Mouse (Mus musculus) liver, embryonic 15.5 days (tissue): ENCODE measurements around the gene Ankrd9. TPM values are rescaled to one million over a fixed set of nuclear protein-coding genes. Genes with fewer than 3 reads are reported as not detected.

Experiments
- ATAC-seq: fragments of 200-750 bp; cut with Nextera tagmentation; 2 replicates; pipeline ENCODE4 v1.8.0; 2017; ENCODE audit warnings: moderate number of reproducible peaks, mild to moderate bottlenecking, moderate library complexity; ENCODE audit not compliant: insufficient read depth
- H3K27ac ChIP-seq: fragments of 300-500 bp; sonication (generic); replicated peaks from 2 replicates; pipeline ENCODE4 v1.5.1; 2015; ENCODE audit warnings: mild to moderate bottlenecking, inconsistent platforms
- H3K27me3 ChIP-seq: fragments of 300-500 bp; sonication (generic); 2 replicates; pipeline ENCODE4 v1.6.1; 2015; ENCODE audit warnings: mild to moderate bottlenecking, inconsistent platforms
- H3K36me3 ChIP-seq: fragments of 300-500 bp; sonication (generic); replicated peaks from 2 replicates; pipeline ENCODE4 v1.6.1; 2015; ENCODE audit warnings: moderate library complexity, mild to moderate bottlenecking, inconsistent platforms
- H3K4me1 ChIP-seq: fragments of 300-500 bp; sonication (generic); replicated peaks from 2 replicates; pipeline ENCODE4 v1.6.1; 2015; ENCODE audit warnings: inconsistent platforms
- H3K4me2 ChIP-seq: fragments of 300-500 bp; sonication (generic); 2 replicates; pipeline ENCODE4 v1.6.1; 2015; ENCODE audit warnings: moderate library complexity, mild to moderate bottlenecking, inconsistent platforms
- H3K4me3 ChIP-seq: fragments of 300-500 bp; sonication (generic); replicated peaks from 2 replicates; pipeline ENCODE4 v1.5.1; 2015; ENCODE audit warnings: mild to moderate bottlenecking, inconsistent platforms
- H3K9ac ChIP-seq: fragments of 300-500 bp; sonication (generic); 2 replicates; pipeline ENCODE4 v1.6.1; 2015; ENCODE audit warnings: moderate library complexity, mild to moderate bottlenecking, inconsistent platforms
- H3K9me3 ChIP-seq: fragments of 300-500 bp; sonication (generic); replicated peaks from 2 replicates; pipeline ENCODE4 v1.6.1; 2016; ENCODE audit warnings: inconsistent platforms
- WGBS: fragments of 180-500 bp; shearing (Covaris S2); methylation state at CpG from one replicate; pipeline ENCODE4 v1.1.7; 2015; ENCODE audit warnings: mixed read lengths; ENCODE audit not compliant: insufficient replicate concordance; 5-methylcytosine and 5-hydroxymethylcytosine counted together
- polyA plus RNA-seq: library from polyadenylated mRNA; unstranded; fragments of >200 nt; fragmentation: Nextera tagmentation; extraction: Ambion mirVana; gene quantifications from 2 replicates; pipeline ENCODE4 v1.2.1, GENCODE M21; 2015

Gene Ankrd9
- polyA plus RNA-seq, 1 experiment from 2014 or later: 63.5 TPM

DNA sequence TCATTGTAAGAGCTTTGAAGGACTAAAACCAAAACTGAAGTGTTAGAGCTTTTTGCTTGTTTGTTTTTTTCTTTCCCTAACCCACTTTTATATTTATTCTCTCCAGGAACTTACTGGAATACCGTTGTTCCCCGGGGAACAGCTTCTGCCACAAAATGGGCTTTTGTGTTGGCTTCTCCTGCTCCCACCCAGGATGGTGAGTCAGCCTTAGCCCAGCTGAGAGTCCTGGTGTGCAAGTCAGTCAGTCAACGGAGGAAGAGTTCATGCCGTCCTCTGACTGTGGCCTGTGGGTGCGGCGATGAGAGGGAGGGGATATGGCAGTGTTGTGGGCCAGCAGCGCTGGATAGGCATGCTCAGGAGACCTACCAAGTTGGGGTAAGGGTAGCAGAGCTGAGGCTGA lies 32.6 kb downstream of the Ankrd9 start:
- no peak overlapping the region for H3K4me3 ChIP-seq
- WGBS: 83% methylated on average over 7 of the region's 7 CpGs
- H3K27ac ChIP-seq: no peak overlapping the region
- H3K9ac ChIP-seq: no peak overlapping the region
- peaks cover 20% of the 10 kb centered on the region for H3K4me1 ChIP-seq
- no peak for ATAC-seq
- no peaks in the 10 kb centered on the region for H3K9me3 ChIP-seq
- peaks cover 33% of the 10 kb centered on the region for H3K36me3 ChIP-seq
- no peaks in the 10 kb centered on the region for H3K27me3 ChIP-seq
- H3K4me2 ChIP-seq: no peak overlapping the region

DNA sequence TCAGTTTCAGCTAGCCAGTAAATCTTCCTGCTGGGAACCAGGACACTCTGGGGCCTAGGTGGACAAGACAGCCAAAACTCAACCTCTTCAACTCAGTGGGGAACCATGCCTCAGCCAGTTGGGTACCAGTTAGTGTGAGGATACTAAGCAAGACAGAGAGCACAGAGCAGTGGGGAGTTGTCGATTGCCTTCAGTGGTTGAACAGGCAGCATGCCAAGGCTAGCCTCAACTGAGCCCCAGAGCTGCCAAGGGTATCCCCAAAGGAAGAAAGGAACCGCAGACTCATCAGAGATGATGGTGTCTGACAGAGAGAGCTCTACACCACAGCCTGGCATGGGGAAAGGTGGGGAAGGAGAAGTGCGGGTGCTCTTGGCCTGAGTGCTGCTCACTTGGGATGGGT lies 38.0 kb downstream of the Ankrd9 start:
- Histone ChIP-seq H3K9me3 (no peaks in the 10 kb centered on the region), H3K4me1 (peaks cover 12% of the 10 kb centered on the region), H3K27ac (no peak overlapping the region), H3K36me3 (peaks cover 42% of the 10 kb centered on the region), H3K4me3 (no peak overlapping the region), H3K9ac (no peak overlapping the region), H3K4me2 (no peak overlapping the region), H3K27me3 (no peaks in the 10 kb centered on the region)
- ATAC-seq: no peak
- WGBS: 94% methylated on average over 3 of the region's 3 CpGs

DNA sequence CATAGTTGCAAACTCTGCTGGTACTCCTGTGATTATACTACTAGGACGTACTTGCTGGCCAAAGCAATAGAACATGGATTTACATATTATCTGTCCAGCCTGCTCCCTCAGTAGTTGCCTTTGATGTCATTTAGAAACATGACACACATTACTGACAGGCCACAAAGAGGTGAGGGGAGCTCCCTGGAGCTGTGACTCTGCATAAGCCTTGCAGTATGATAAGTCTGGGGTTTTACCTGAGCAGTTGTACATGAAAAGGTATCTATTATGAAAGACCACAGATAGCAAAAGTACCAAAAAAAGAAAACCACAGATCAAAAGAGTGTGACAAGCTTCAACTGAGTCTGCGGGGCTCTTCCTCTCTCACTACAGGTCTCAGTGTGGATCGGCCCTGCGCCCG lies 39.5 kb downstream of the Ankrd9 start:
- H3K4me3 ChIP-seq: no peak overlapping the region
- H3K4me2 ChIP-seq: no peak overlapping the region
- peaks cover 12% of the 10 kb centered on the region for H3K4me1 ChIP-seq
- no peaks in the 10 kb centered on the region for H3K27me3 ChIP-seq
- no peak overlapping the region for H3K27ac ChIP-seq
- H3K36me3 ChIP-seq: peaks cover 29% of the 10 kb centered on the region
- no peak overlapping the region for H3K9ac ChIP-seq
- ATAC-seq: no peak
- no peaks in the 10 kb centered on the region for H3K9me3 ChIP-seq
- WGBS: 82% methylated on average over 5 of the region's 5 CpGs

DNA sequence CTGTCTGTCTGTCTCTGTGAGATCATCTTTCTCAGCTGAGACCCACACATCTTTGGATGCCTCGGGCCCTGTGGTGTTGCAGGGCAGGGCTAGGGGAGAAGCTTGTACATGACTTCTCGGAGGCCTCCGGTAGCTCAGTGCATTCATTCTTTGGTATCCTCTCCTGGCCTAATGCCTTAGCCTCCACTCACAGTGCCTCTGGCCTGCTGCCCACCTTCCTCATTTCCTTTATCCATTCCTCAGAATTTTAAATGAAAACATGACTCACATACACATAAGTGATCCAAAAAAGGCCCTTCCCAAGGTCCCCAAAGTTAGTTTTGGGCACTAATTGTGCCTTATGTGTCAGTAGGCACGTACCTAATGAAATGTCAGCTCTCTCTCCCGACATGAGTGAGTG lies 41.3 kb downstream of the Ankrd9 start:
- no peak for ATAC-seq
- H3K4me1 ChIP-seq: peaks cover 12% of the 10 kb centered on the region
- H3K9me3 ChIP-seq: no peaks in the 10 kb centered on the region
- WGBS: 86% methylated on average over 5 of the region's 5 CpGs
- no peak overlapping the region for H3K4me3 ChIP-seq
- no peak overlapping the region for H3K9ac ChIP-seq
- H3K4me2 ChIP-seq: no peak overlapping the region
- peaks cover 38% of the 10 kb centered on the region for H3K36me3 ChIP-seq
- no peak overlapping the region; the same call in 1 of the 2 replicates for H3K27ac ChIP-seq
- no peaks in the 10 kb centered on the region for H3K27me3 ChIP-seq

DNA sequence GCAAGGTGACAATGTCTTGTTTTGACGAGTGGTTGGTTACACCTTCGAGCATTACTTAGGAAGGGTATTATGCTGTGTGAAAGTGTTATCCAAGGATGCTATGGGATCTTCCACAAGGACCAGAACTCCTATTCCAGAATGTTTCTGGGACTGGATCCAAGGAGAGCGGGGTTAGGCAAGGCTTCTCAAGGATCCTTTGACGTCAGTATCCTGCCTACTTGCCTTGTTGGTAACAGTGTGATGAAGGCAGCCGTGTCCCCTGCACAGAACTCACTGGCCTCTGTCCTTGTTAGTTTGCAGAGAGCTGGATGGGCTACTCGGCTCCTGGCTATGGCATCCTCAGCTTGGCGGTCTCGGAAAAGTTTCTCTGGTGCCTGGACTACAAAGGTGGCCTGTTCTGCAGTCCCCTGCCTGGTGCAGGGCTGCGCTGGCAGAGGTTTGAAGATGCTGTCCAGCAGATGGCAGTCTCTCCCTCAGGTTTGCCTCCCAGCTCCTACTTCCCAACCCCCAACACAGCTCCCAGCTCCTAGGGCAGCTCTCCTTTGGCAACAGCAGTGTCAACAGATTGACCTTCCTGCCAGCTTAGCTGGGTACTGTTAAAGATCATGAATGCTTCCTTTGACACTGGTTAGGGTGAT lies 42.7 kb downstream of the Ankrd9 start:
- ATAC-seq: peak; percentile 86
- H3K4me3 ChIP-seq: no peak overlapping the region
- no peak overlapping the region for H3K4me2 ChIP-seq
- H3K27ac ChIP-seq: peak overlapping the region; percentile 68; the same call in 1 of the 2 replicates
- H3K9me3 ChIP-seq: no peaks in the 10 kb centered on the region
- H3K9ac ChIP-seq: no peak overlapping the region
- H3K27me3 ChIP-seq: no peaks in the 10 kb centered on the region
- WGBS: 66% methylated on average over 9 of the region's 9 CpGs
- peaks cover 50% of the 10 kb centered on the region for H3K36me3 ChIP-seq
- H3K4me1 ChIP-seq: peaks cover 12% of the 10 kb centered on the region

DNA sequence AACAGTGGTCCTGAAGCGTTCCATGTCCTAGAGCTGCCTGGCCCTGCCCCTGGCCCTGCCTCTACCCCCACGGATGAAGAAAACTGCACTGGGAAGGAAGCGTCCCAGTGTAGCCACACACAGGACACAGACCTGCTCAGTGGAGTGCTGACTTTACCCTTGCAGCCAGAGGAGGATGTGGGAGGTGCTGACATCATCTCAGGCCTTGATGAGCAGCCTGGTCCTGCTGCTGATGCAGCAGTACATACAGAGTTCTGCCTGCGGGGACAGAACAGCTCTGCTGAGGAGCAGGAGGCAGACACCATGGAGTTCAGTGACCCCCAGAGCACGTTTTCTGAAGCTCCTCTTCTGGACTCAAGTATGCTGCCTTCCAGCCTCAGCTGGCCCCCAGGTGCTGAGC lies 46.0 kb downstream of the Ankrd9 start:
- no peaks in the 10 kb centered on the region for H3K27me3 ChIP-seq
- H3K36me3 ChIP-seq: peaks cover 43% of the 10 kb centered on the region
- no peak; the same call in 1 of the 2 replicates for ATAC-seq
- no peak overlapping the region for H3K9ac ChIP-seq
- H3K4me1 ChIP-seq: peaks cover 12% of the 10 kb centered on the region
- no peak overlapping the region for H3K4me3 ChIP-seq
- H3K9me3 ChIP-seq: no peaks in the 10 kb centered on the region
- H3K4me2 ChIP-seq: no peak overlapping the region
- no peak overlapping the region for H3K27ac ChIP-seq
- WGBS: 68% methylated on average over 5 of the region's 5 CpGs

Other genes starting within 250 kb of the Ankrd9 start
- 8.6 and 9.1 TPM in 2 replicates for gene Wdr20, start 241.1 kb downstream of the Ankrd9 start, polyA plus RNA-seq
- 0.22 TPM in 2 replicates for gene Mok, start 138.1 kb downstream of the Ankrd9 start, polyA plus RNA-seq
- gene Zfp839, start 128.8 kb downstream of the Ankrd9 start, polyA plus RNA-seq: 1.7 and 1.8 TPM in 2 replicates
- gene Cinp, start 89.9 kb downstream of the Ankrd9 start, polyA plus RNA-seq: 49.9 and 56.6 TPM in 2 replicates
- 1.6 and 1.8 TPM in 2 replicates for gene Tecpr2, start 89.8 kb downstream of the Ankrd9 start, polyA plus RNA-seq
- 4.6 and 5.1 TPM in 2 replicates for gene Rcor1, start 60.3 kb upstream of the Ankrd9 start, polyA plus RNA-seq
- 2.2 and 2.3 TPM in 2 replicates for gene Traf3, start 187.3 kb upstream of the Ankrd9 start, polyA plus RNA-seq
- gene 4930595D18Rik, start 205.5 kb upstream of the Ankrd9 start, polyA plus RNA-seq: not detected in 2 replicates